ENCODE assay signal across 9 mouse cellular contexts in genomic region chr17:29237267-29237771, GRCm38 (mm10). TPM values are rescaled to one million over a fixed set of nuclear protein-coding genes. Genes with fewer than 3 reads are reported as not detected.
A peak's percentile ranks its signal among the peaks of the same experiment; 100 is the strongest.
DNase-seq lines count a peak whose midpoint lies in the region; ATAC-seq and TF ChIP-seq lines count a peak whose summit lies in the region.
"Had no signal": no experiment of that assay in that cellular context is flagged by ENCODE, and none has a peak within 500 bp of the region (broad histone marks: within the 10 kb centered on the region; RNA-seq: fewer than 3 reads in every experiment).

No protein-coding gene starts in this region.

- TF ChIP-seq CTCF in kidney, postnatal 0 days (IDR thresholded peaks at IDR 0.05; ENCODE audit: low read depth): no peak

- no peak overlapping the region for H3K27ac ChIP-seq in kidney, postnatal 0 days
- no peak overlapping the region for H3K27ac ChIP-seq in embryonic facial prominence, embryonic 12.5 days
- no peak overlapping the region for H3K27ac ChIP-seq in intestine, embryonic 14.5 days (ENCODE audit: low read depth)
- H3K27ac ChIP-seq in neural tube, embryonic 12.5 days: no peak overlapping the region

- no peaks in the 10 kb centered on the region for H3K9me3 ChIP-seq in kidney, postnatal 0 days (replicated peaks; ENCODE audit: low read length)
- no peaks in the 10 kb centered on the region for H3K9me3 ChIP-seq in embryonic facial prominence, embryonic 12.5 days
- H3K9me3 ChIP-seq in intestine, embryonic 14.5 days (ENCODE audit: control insufficient read depth, low read length): no peaks in the 10 kb centered on the region
- H3K9me3 ChIP-seq in neural tube, embryonic 12.5 days: no peaks in the 10 kb centered on the region

- H3K36me3 ChIP-seq in kidney, postnatal 0 days (ENCODE audit: insufficient read depth, low read length): no peaks in the 10 kb centered on the region
- H3K36me3 ChIP-seq in embryonic facial prominence, embryonic 12.5 days: no peaks in the 10 kb centered on the region
- H3K36me3 ChIP-seq in intestine, embryonic 14.5 days (ENCODE audit: control insufficient read depth, insufficient read depth, low read length): no peaks in the 10 kb centered on the region
- no peaks in the 10 kb centered on the region for H3K36me3 ChIP-seq in neural tube, embryonic 12.5 days

- H3K4me3 ChIP-seq in kidney, postnatal 0 days (replicated peaks; ENCODE audit: low read depth, low read length): peak overlapping the region; percentile 61
- H3K4me3 ChIP-seq in embryonic facial prominence, embryonic 12.5 days: peak overlapping the region; percentile 65
- peak overlapping the region; percentile 63 for H3K4me3 ChIP-seq in intestine, embryonic 14.5 days (ENCODE audit: low read depth, low read length)
- H3K4me3 ChIP-seq in neural tube, embryonic 12.5 days: peak overlapping the region; percentile 61

- peaks cover 8% of the 10 kb centered on the region; the same call in 1 of the 2 replicates for H3K27me3 ChIP-seq in kidney, postnatal 0 days (ENCODE audit: insufficient read depth, low read length)
- peaks cover 38% of the 10 kb centered on the region for H3K27me3 ChIP-seq in embryonic facial prominence, embryonic 12.5 days
- H3K27me3 ChIP-seq in intestine, embryonic 14.5 days (replicated peaks; ENCODE audit: control insufficient read depth, insufficient read depth, low read length): peaks cover 8% of the 10 kb centered on the region; the same call in 1 of the 2 replicates
- peaks cover 34% of the 10 kb centered on the region for H3K27me3 ChIP-seq in neural tube, embryonic 12.5 days (replicated peaks)

- H3K4me2 ChIP-seq in kidney, postnatal 0 days (ENCODE audit: low read length): peak overlapping the region; percentile 100
- H3K4me2 ChIP-seq in embryonic facial prominence, embryonic 12.5 days (replicated peaks): peak overlapping the region; percentile 100
- H3K4me2 ChIP-seq in intestine, embryonic 14.5 days (ENCODE audit: low read length): peak overlapping the region; percentile 99
- H3K4me2 ChIP-seq in neural tube, embryonic 12.5 days (replicated peaks): peak overlapping the region; percentile 100

- DNase-seq in kidney, postnatal 0 days (ENCODE audit: low spot score): no peak
- DNase-seq in kidney, adult 8-10 months: no peak
- DNase-seq in intestine, embryonic 14.5 days (ENCODE audit: low spot score): peak; percentile 68
- DNase-seq in left cerebral cortex, postnatal 36 days (ENCODE audit: low spot score in 2 of 2): no peak
- DNase-seq in adrenal gland, postnatal 14 days: no peak
- no peak for DNase-seq in spleen, adult 12 weeks (ENCODE audit: low spot score)

- H3K4me1 ChIP-seq in kidney, postnatal 0 days (replicated peaks; ENCODE audit: insufficient read depth, low read length): peaks cover 7% of the 10 kb centered on the region; the same call in 1 of the 2 replicates
- peaks cover 19% of the 10 kb centered on the region for H3K4me1 ChIP-seq in embryonic facial prominence, embryonic 12.5 days
- peaks cover 7% of the 10 kb centered on the region; the same call in 1 of the 2 replicates for H3K4me1 ChIP-seq in intestine, embryonic 14.5 days (replicated peaks; ENCODE audit: control insufficient read depth, insufficient read depth, low read length)
- H3K4me1 ChIP-seq in neural tube, embryonic 12.5 days: peaks cover 20% of the 10 kb centered on the region

- peak overlapping the region; percentile 54 for H3K9ac ChIP-seq in kidney, postnatal 0 days (ENCODE audit: low read depth, low read length)
- H3K9ac ChIP-seq in embryonic facial prominence, embryonic 12.5 days: peak overlapping the region; percentile 52
- peak overlapping the region; percentile 58 for H3K9ac ChIP-seq in intestine, embryonic 14.5 days (ENCODE audit: low read length)
- H3K9ac ChIP-seq in neural tube, embryonic 12.5 days: peak overlapping the region; percentile 67

- 2% methylated on average over 28 of the region's 32 CpGs for WGBS in kidney, postnatal 0 days
- WGBS in embryonic facial prominence, embryonic 12.5 days: under 1% methylated on average over 32 of the region's 32 CpGs
- WGBS in intestine, embryonic 14.5 days: 2% methylated on average over 32 of the region's 32 CpGs
- WGBS in neural tube, embryonic 12.5 days: under 1% methylated on average over 32 of the region's 32 CpGs

- 0 out of 2 replicates have a peak, but pooled peaks have one; percentile 7 for ATAC-seq in kidney, postnatal 0 days (replicated peaks; ENCODE audit: low FRiP score, low read depth)
- no peak for ATAC-seq in embryonic facial prominence, embryonic 12.5 days (ENCODE audit: insufficient number of reproducible peaks, insufficient read depth, low FRiP score, low TSS enrichment)
- ATAC-seq in intestine, embryonic 14.5 days (replicated peaks; ENCODE audit: low FRiP score, low TSS enrichment, low read depth): 0 out of 2 replicates have a peak, but pooled peaks have one; percentile 28
- no peak for ATAC-seq in neural tube, embryonic 12.5 days (ENCODE audit: low FRiP score, low read depth)
- ATAC-seq: Patski had no signal

- intact Hi-C loops in left cerebral cortex, postnatal 36 days (cut with DNase I): no loop called here

RNA-seq across cellular contexts. Expression of gene Cpne5, which starts 0.6 kb away (rescaled TPM):
- polyA plus RNA-seq in kidney, postnatal 0 days (2015; fragmentation: Nextera tagmentation; extraction: Ambion mirVana): 5.3 and 5.8 TPM in 2 replicates
- polyA plus RNA-seq in embryonic facial prominence, embryonic 12.5 days (2016; fragmentation: Nextera tagmentation; extraction: Ambion mirVana): 11.9 and 13.5 TPM in 2 replicates
- 12.9 and 14.6 TPM in 2 replicates for polyA plus RNA-seq in intestine, embryonic 14.5 days (2014; fragmentation: Nextera tagmentation; extraction: Ambion mirVana)
- polyA plus RNA-seq in neural tube, embryonic 12.5 days (2016; fragmentation: Nextera tagmentation; extraction: Ambion mirVana): 7.0 and 7.7 TPM in 2 replicates
- 100 to 1,000 TPM; 146 to 155 TPM for total RNA-seq in left cerebral cortex, postnatal 36 days (2021)
- total RNA-seq in adrenal gland, postnatal 14 days (2021): 0.52 and 0.83 TPM in 2 replicates

RNA-seq across cellular contexts. Expression of gene Ppil1, which starts 26.7 kb away (rescaled TPM):
- 108 and 126 TPM in 2 replicates for polyA plus RNA-seq in kidney, postnatal 0 days (2015; fragmentation: Nextera tagmentation; extraction: Ambion mirVana)
- 154 and 162 TPM in 2 replicates for polyA plus RNA-seq in embryonic facial prominence, embryonic 12.5 days (2016; fragmentation: Nextera tagmentation; extraction: Ambion mirVana)
- 165 and 170 TPM in 2 replicates for polyA plus RNA-seq in intestine, embryonic 14.5 days (2014; fragmentation: Nextera tagmentation; extraction: Ambion mirVana)
- polyA plus RNA-seq in neural tube, embryonic 12.5 days (2016; fragmentation: Nextera tagmentation; extraction: Ambion mirVana): 117 and 125 TPM in 2 replicates
- 10 to 100 TPM; 16.7 to 19.0 TPM for total RNA-seq in left cerebral cortex, postnatal 36 days (2021)
- total RNA-seq in adrenal gland, postnatal 14 days (2021): 26.0 and 26.4 TPM in 2 replicates

RNA-seq across cellular contexts. Expression of gene BC004004, which starts 31.3 kb away (rescaled TPM):
- polyA plus RNA-seq in kidney, postnatal 0 days (2015; fragmentation: Nextera tagmentation; extraction: Ambion mirVana): 131 TPM in 2 replicates
- 54.9 and 56.5 TPM in 2 replicates for polyA plus RNA-seq in embryonic facial prominence, embryonic 12.5 days (2016; fragmentation: Nextera tagmentation; extraction: Ambion mirVana)
- 72.4 and 77.4 TPM in 2 replicates for polyA plus RNA-seq in intestine, embryonic 14.5 days (2014; fragmentation: Nextera tagmentation; extraction: Ambion mirVana)
- polyA plus RNA-seq in neural tube, embryonic 12.5 days (2016; fragmentation: Nextera tagmentation; extraction: Ambion mirVana): 74.8 and 75.3 TPM in 2 replicates
- 10 to 100 TPM; 78.1 to 94.7 TPM for total RNA-seq in left cerebral cortex, postnatal 36 days (2021)
- total RNA-seq in adrenal gland, postnatal 14 days (2021): 135 and 139 TPM in 2 replicates

Comparison
In these comparisons a context has a peak if more than half of its experiments do, and no peak if none do; other contexts are left out.
1. ATAC-seq: peak in kidney, postnatal 0 days (single experiment) and intestine, embryonic 14.5 days (single experiment); none in embryonic facial prominence, embryonic 12.5 days (single experiment) and neural tube, embryonic 12.5 days (single experiment).
2. Peak in every context shown above with its lines, with median percentiles within 50 percentile points of each other: H3K4me2 ChIP-seq, H3K4me3 ChIP-seq and H3K9ac ChIP-seq.